Mouse (Mus musculus) G1E (cell line): ENCODE measurements at regions not wholly inside any gene's neighbourhood (a gene's known extent, or its start where the extent isn't known, plus 50 kb on each side); places are given as distances from the start of the nearest gene placed in this dataset.

ENCODE experiments used
- CTCF ChIP-seq: IDR thresholded peaks from 2 replicates; pipeline ENCODE4 v1.5.1; 2012; ENCODE audit warnings: low read depth, low read length, inconsistent platforms, mixed read lengths
- GATA1 ChIP-seq: IDR thresholded peaks from 2 replicates; pipeline ENCODE4 v1.6.1; 2012; ENCODE audit warnings: borderline replicate concordance, low read length, inconsistent platforms, mixed read lengths
- POLR2AphosphoS5 ChIP-seq: IDR thresholded peaks from 2 replicates; pipeline ENCODE4 v1.6.1; 2012; ENCODE audit warnings: low read depth, low read length, inconsistent platforms; ENCODE audit not compliant: insufficient replicate concordance
- TAL1 ChIP-seq: conservative IDR thresholded peaks from 2 replicates; pipeline ENCODE4 v1.6.1; 2012; ENCODE audit warnings: low read depth, low read length, inconsistent platforms, mixed read lengths

- TF ChIP-seq GATA1 = no peak
- TF ChIP-seq CTCF = no peak
- no peak for TF ChIP-seq POLR2AphosphoS5
- TF ChIP-seq TAL1 = no peak
Measured at GRCm38 (mm10) chr4:131163782-131164315, 219.7 kb downstream of the Matn1 start.
